Mouse (Mus musculus) cerebellum, adult 9-10 months (tissue): ENCODE measurements around the gene Flvcr1.
A peak's percentile ranks its signal among the peaks of the same experiment; 100 is the strongest.

Source experiments
- DNase-seq: peaks from one replicate; pipeline ENCODE4 v3.0.0; 2022

Flvcr1 gene

GRCm38 (mm10) chr1:190978511-190979073 lies 47.4 kb downstream of the Flvcr1 start:
- no peak for DNase-seq

GRCm38 (mm10) chr1:190978001-190978400 lies 48.0 kb downstream of the Flvcr1 start:
- no peak for DNase-seq

GRCm38 (mm10) chr1:190976887-190977573 lies 48.9 kb downstream of the Flvcr1 start:
- DNase-seq = no peak

GRCm38 (mm10) chr1:190974833-190975232 lies 51.1 kb downstream of the Flvcr1 start:
- DNase-seq = no peak

- DNase-seq = no peak
These were observed 51.8 kb downstream of the Flvcr1 start for GRCm38 (mm10) chr1:190974191-190974590.

- DNase-seq = no peak
These were observed 53.3 kb downstream of the Flvcr1 start for GRCm38 (mm10) chr1:190972612-190973192.

GRCm38 (mm10) chr1:190971708-190972610 lies 54.0 kb downstream of the Flvcr1 start:
- peak; percentile 36 for DNase-seq

- DNase-seq = no peak
These were observed 57.9 kb downstream of the Flvcr1 start for GRCm38 (mm10) chr1:190968010-190968409.

GRCm38 (mm10) chr1:190964992-190965780 lies 60.8 kb downstream of the Flvcr1 start:
- DNase-seq = no peak

GRCm38 (mm10) chr1:190962760-190963159 lies 63.2 kb downstream of the Flvcr1 start:
- no peak for DNase-seq

GRCm38 (mm10) chr1:190958821-190959220 lies 67.1 kb downstream of the Flvcr1 start:
- DNase-seq = no peak
